Mouse (Mus musculus) hindbrain, embryonic 14.5 days (tissue): Measurements from ENCODE around the gene Pcbp2. TPM values are rescaled to one million over a fixed set of nuclear protein-coding genes. Genes with fewer than 3 reads are reported as not detected.

Experiments used
- ATAC-seq: fragments of 200-750 bp; cut with Nextera tagmentation; 2 replicates; pipeline ENCODE4 v1.8.0; 2017; ENCODE audit warnings: moderate number of reproducible peaks, mild to moderate bottlenecking, moderate TSS enrichment, moderate library complexity; ENCODE audit not compliant: low FRiP score
- DNase-seq: peaks from one replicate; pipeline ENCODE4 v3.0.0-alpha.2; 2015; ENCODE audit warnings: low spot score
- H3K27ac ChIP-seq: fragments of 300-500 bp; sonication (generic); 2 replicates; pipeline ENCODE4 v1.5.1; 2014; ENCODE audit warnings: mild to moderate bottlenecking, moderate library complexity
- H3K27me3 ChIP-seq: fragments of 300-500 bp; sonication (generic); 2 replicates; pipeline ENCODE4 v1.6.1; 2014; ENCODE audit warnings: mild to moderate bottlenecking, low read length, mixed read lengths; ENCODE audit not compliant: control insufficient read depth, insufficient read depth
- H3K36me3 ChIP-seq: fragments of 300-500 bp; sonication (generic); replicated peaks from 2 replicates; pipeline ENCODE4 v1.6.1; 2014; ENCODE audit not compliant: control insufficient read depth, insufficient read depth
- H3K4me1 ChIP-seq: fragments of 300-500 bp; sonication (generic); replicated peaks from 2 replicates; pipeline ENCODE4 v1.6.1; 2014; ENCODE audit warnings: antibody characterized with exemption, low read length, mixed read lengths; ENCODE audit not compliant: control insufficient read depth, insufficient read depth
- H3K4me2 ChIP-seq: fragments of 300-500 bp; sonication (generic); replicated peaks from 2 replicates; pipeline ENCODE4 v1.6.1; 2014; ENCODE audit warnings: mild to moderate bottlenecking, moderate library complexity
- H3K4me3 ChIP-seq: fragments of 300-500 bp; sonication (generic); replicated peaks from 2 replicates; pipeline ENCODE4 v1.5.1; 2014; ENCODE audit warnings: mild to moderate bottlenecking, low read length
- H3K9ac ChIP-seq: fragments of 300-500 bp; sonication (generic); 2 replicates; pipeline ENCODE4 v1.6.1; 2014
- H3K9me3 ChIP-seq: fragments of 300-500 bp; sonication (generic); 2 replicates; pipeline ENCODE4 v1.6.1; 2016; ENCODE audit warnings: low read length; ENCODE audit not compliant: control insufficient read depth
- WGBS: fragments of 180-500 bp; shearing (Covaris S2); extraction: QIAGEN DNeasy Blood & Tissue Kit; methylation state at CpG from one replicate; pipeline ENCODE4 v1.1.7; 2014; 5-methylcytosine and 5-hydroxymethylcytosine counted together
- polyA plus RNA-seq: library from polyadenylated mRNA; unstranded; fragments of >200 nt; fragmentation: Nextera tagmentation; extraction: Ambion mirVana; gene quantifications from 2 replicates; pipeline ENCODE4 v1.2.1, GENCODE M21; 2014

The Pcbp2 gene
- polyA plus RNA-seq, 1 experiment from 2014 or later = 158 TPM

GRCm38 (mm10) chr15:102502254-102502840 lies 32.0 kb downstream of the Pcbp2 start:
- Histone ChIP-seq H3K4me2 (no peak overlapping the region), H3K36me3 (peaks cover 96% of the 10 kb centered on the region), H3K27ac (no peak overlapping the region), H3K4me3 (no peak overlapping the region), H3K9me3 (no peaks in the 10 kb centered on the region), H3K4me1 (no peaks in the 10 kb centered on the region), H3K9ac (no peak overlapping the region), H3K27me3 (no peaks in the 10 kb centered on the region)
- ATAC-seq (no peak), DNase-seq (no peak)
- 82% methylated on average over 9 of the region's 9 CpGs for WGBS

DNA sequence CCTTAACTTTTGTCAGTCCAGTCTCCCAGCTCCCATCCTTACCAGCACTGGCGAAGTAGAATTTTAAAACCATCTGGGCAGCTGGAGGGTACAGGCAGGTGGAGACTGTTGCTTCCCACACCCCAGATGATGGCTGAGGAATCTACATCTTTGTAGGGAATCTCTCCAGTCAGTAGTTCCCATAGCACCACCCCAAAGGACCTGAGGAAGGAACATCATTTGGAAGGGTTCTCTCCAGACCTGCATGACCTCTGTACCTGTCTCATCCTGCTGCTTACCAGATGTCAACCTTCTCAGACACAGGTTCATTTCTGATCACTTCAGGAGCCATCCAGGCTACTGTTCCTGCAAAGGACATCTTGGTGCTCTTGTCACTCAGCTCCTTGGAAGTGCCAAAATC lies 33.1 kb downstream of the Pcbp2 start, which contains the start of gene Gm10337:
Gene Gm10337 (plus strand): TSS at position 276 of the 400 bp plus-strand sequence.
- no peak within 1 kb of the TSS for H3K27ac ChIP-seq
- H3K27me3 ChIP-seq = no peaks in the 10 kb centered on the region
- 81% methylated on average over 1 of the region's 1 CpGs for WGBS
- H3K36me3 ChIP-seq = peaks cover 96% of the 10 kb centered on the region
- no peaks in the 10 kb centered on the region for H3K4me1 ChIP-seq
- H3K9me3 ChIP-seq = no peaks in the 10 kb centered on the region
- no peak within 1 kb of the TSS for H3K4me3 ChIP-seq
- DNase-seq (no peak), ATAC-seq (no peak)
- no peak within 1 kb of the TSS for H3K4me2 ChIP-seq
- no peak within 1 kb of the TSS for H3K9ac ChIP-seq

DNA sequence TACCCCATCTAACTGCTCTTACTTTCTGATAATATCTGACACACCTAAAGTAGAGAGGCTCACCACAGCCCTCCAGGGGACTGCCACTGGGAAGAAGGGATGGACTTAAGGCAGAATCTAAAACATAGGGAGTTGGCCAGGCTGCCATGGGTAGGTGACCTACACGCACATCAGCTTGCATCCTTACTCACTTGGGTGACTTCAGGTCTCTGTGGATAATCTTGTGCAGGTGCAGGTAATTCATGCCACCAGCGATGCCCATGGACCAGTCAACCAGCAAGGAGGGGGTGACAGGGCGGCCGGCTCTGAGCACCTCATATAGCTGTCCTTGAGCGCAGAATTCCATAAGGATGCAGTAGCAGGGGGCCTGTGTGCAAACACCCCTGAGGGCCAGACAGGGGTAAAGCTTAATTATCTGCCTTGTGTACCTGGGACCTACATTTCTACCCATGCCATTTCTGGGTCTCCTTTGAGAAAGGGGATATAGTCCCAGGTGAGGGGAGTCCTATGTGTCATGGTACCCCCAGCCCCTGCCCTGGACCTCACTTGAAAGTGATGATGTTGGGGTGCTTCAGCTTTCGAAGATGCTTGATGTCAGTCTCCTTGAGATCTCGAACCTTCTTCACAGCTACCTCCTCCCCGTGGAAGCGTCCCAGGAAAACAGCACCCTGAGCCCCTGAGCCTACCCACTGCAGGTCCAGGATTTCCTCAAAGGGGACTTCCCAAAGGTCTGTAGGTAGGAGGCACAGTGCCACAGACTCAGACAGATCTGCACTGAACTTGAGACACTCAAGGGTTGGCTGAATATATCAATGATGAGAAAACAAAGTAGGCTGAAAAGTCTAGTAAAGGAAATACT lies 33.8 kb downstream of the Pcbp2 start:
- 84% methylated on average over 9 of the region's 9 CpGs for WGBS
- peaks cover 95% of the 10 kb centered on the region for H3K36me3 ChIP-seq
- no peak for ATAC-seq

GRCm38 (mm10) chr15:102505073-102505769 lies 34.9 kb downstream of the Pcbp2 start:
- WGBS = 76% methylated on average over 12 of the region's 12 CpGs
- H3K36me3 ChIP-seq = peaks cover 85% of the 10 kb centered on the region

More for the DNA sequence above, 33.8 kb downstream of the Pcbp2 start:
- H3K9me3 ChIP-seq = no peaks in the 10 kb centered on the region
- H3K4me2 ChIP-seq = no peak overlapping the region
- no peak overlapping the region for H3K9ac ChIP-seq
- H3K4me1 ChIP-seq = peaks cover 4% of the 10 kb centered on the region; the same call in 1 of the 2 replicates
- no peak overlapping the region for H3K4me3 ChIP-seq
- H3K27ac ChIP-seq = no peak overlapping the region
- DNase-seq = no peak
- H3K27me3 ChIP-seq = no peaks in the 10 kb centered on the region

DNA sequence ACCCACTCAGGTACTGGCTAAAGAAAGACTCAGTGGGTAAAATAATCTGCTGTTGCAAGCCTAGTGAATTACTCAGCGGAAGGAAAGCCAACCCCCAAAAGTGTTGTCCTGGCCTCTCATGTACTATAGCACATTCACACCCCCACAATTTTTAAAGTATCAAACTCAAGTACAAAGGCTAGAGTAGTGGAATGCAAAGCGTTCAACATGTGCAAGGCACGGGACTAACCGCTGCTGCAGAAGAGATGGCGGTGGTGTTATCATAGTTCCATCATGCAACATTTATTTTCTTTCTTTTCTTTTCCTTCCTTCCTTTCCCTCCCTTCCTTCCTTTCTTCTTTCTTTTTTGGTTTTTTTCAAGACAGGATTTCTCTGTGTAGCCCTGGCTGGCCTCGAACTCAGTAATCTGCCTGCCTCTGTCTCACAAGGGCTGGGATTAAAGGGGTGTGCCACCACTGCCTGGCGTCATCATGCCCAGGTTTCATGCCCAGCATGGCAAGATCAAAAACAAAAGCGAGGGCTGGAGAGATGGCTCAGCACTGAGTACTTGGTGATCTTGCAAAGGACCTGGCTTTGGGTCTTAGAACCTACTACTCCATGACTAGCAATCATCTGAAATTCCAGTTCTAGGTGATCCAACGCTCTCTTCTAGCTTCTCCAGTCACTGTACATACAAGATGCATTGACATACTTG lies 35.6 kb downstream of the Pcbp2 start:
- Histone ChIP-seq H3K9ac (no peak overlapping the region), H3K4me1 (peaks cover 15% of the 10 kb centered on the region; the same call in 1 of the 2 replicates), H3K4me2 (no peak overlapping the region), H3K27ac (no peak overlapping the region), H3K4me3 (no peak overlapping the region), H3K36me3 (peaks cover 78% of the 10 kb centered on the region), H3K9me3 (no peaks in the 10 kb centered on the region), H3K27me3 (no peaks in the 10 kb centered on the region)
- DNase-seq = no peak
- ATAC-seq = no peak
- WGBS = 89% methylated on average over 9 of the region's 9 CpGs

More at GRCm38 (mm10) chr15:102505073-102505769, 34.9 kb downstream of the Pcbp2 start:
- Histone ChIP-seq H3K9me3 (no peaks in the 10 kb centered on the region), H3K27me3 (no peaks in the 10 kb centered on the region), H3K9ac (no peak overlapping the region), H3K27ac (no peak overlapping the region), H3K4me2 (no peak overlapping the region), H3K4me1 (peaks cover 12% of the 10 kb centered on the region; the same call in 1 of the 2 replicates), H3K4me3 (no peak overlapping the region)
- ATAC-seq (no peak), DNase-seq (no peak)

- Histone ChIP-seq H3K4me3 (no peak overlapping the region), H3K9ac (no peak overlapping the region), H3K36me3 (peaks cover 73% of the 10 kb centered on the region), H3K4me2 (no peak overlapping the region), H3K9me3 (no peaks in the 10 kb centered on the region), H3K4me1 (peaks cover 20% of the 10 kb centered on the region), H3K27ac (no peak overlapping the region), H3K27me3 (no peaks in the 10 kb centered on the region)
- WGBS = 71% methylated on average over 2 of the region's 2 CpGs
- DNase-seq = no peak
- no peak for ATAC-seq
Observed at GRCm38 (mm10) chr15:102506464-102506830, 36.1 kb downstream of the Pcbp2 start.

GRCm38 (mm10) chr15:102506864-102507263 lies 36.5 kb downstream of the Pcbp2 start:
- Histone ChIP-seq H3K36me3 (peaks cover 69% of the 10 kb centered on the region), H3K4me3 (no peak overlapping the region)
- WGBS = 100% methylated on average over 1 of the region's 1 CpGs

GRCm38 (mm10) chr15:102507561-102507960 lies 37.2 kb downstream of the Pcbp2 start:
- Histone ChIP-seq H3K4me1 (peaks cover 31% of the 10 kb centered on the region), H3K27ac (no peak overlapping the region), H3K9ac (no peak overlapping the region), H3K36me3 (peaks cover 62% of the 10 kb centered on the region), H3K27me3 (no peaks in the 10 kb centered on the region), H3K4me3 (no peak overlapping the region), H3K4me2 (no peak overlapping the region), H3K9me3 (no peaks in the 10 kb centered on the region)
- ATAC-seq = no peak
- DNase-seq = no peak

More at GRCm38 (mm10) chr15:102506864-102507263, 36.5 kb downstream of the Pcbp2 start:
- Histone ChIP-seq H3K4me2 (no peak overlapping the region), H3K4me1 (peaks cover 24% of the 10 kb centered on the region), H3K27ac (no peak overlapping the region), H3K9ac (no peak overlapping the region), H3K27me3 (no peaks in the 10 kb centered on the region), H3K9me3 (no peaks in the 10 kb centered on the region)
- ATAC-seq (no peak), DNase-seq (no peak)

GRCm38 (mm10) chr15:102508336-102508735 lies 38.0 kb downstream of the Pcbp2 start:
- 89% methylated on average over 3 of the region's 3 CpGs for WGBS
- Histone ChIP-seq H3K9ac (no peak overlapping the region), H3K4me3 (no peak overlapping the region), H3K4me2 (no peak overlapping the region), H3K27me3 (no peaks in the 10 kb centered on the region), H3K4me1 (peaks cover 38% of the 10 kb centered on the region), H3K9me3 (no peaks in the 10 kb centered on the region), H3K27ac (no peak overlapping the region), H3K36me3 (peaks cover 54% of the 10 kb centered on the region)
- ATAC-seq = no peak
- DNase-seq = no peak
